8 mouse cellular contexts compared by ENCODE assay signal in genomic region chr5:129186260-129186659, GRCm38 (mm10).
DNase-seq lines count a peak whose midpoint lies in the region; ATAC-seq and TF ChIP-seq lines count a peak whose summit lies in the region.
"Had no signal": no experiment of that assay in that cellular context is flagged by ENCODE, and none has a peak within 500 bp of the region (broad histone marks: within the 10 kb centered on the region; RNA-seq: fewer than 3 reads in every experiment).

No protein-coding gene starts in this region.

- TF ChIP-seq CTCF in ES-Bruce4 (IDR thresholded peaks at IDR 0.05; ENCODE audit: low read depth, low read length), result peak; percentile 79
- TF ChIP-seq CTCF in small intestine, adult 2 months (IDR thresholded peaks at IDR 0.05; ENCODE audit: extremely low read depth, insufficient read length, insufficient replicate concordance, low read depth, low read length), result peak; percentile 60; the same call in 1 of the 2 replicates

- no peaks in the 10 kb centered on the region for H3K36me3 ChIP-seq in intestine, embryonic 14.5 days (ENCODE audit: control insufficient read depth, insufficient read depth, low read length)
- no peaks in the 10 kb centered on the region for H3K36me3 ChIP-seq in intestine, embryonic 16.5 days (ENCODE audit: control insufficient read depth, insufficient read depth, low read length)
- H3K36me3 ChIP-seq in ES-Bruce4 (ENCODE audit: control insufficient read depth, insufficient read depth, low read length, poor library complexity, severe bottlenecking), result no peaks in the 10 kb centered on the region
- H3K36me3 ChIP-seq in kidney, embryonic 14.5 days (ENCODE audit: control insufficient read depth, insufficient read depth, low read length), result no peaks in the 10 kb centered on the region
- no peaks in the 10 kb centered on the region for H3K36me3 ChIP-seq in small intestine, adult 2 months (ENCODE audit: control insufficient read depth, insufficient read depth, low read length)
- H3K36me3 ChIP-seq: embryonic facial prominence, embryonic 13.5 days had no signal

- H3K27ac ChIP-seq in intestine, embryonic 14.5 days (ENCODE audit: low read depth), result no peak overlapping the region
- no peak overlapping the region for H3K27ac ChIP-seq in intestine, embryonic 16.5 days (ENCODE audit: low read length)
- H3K27ac ChIP-seq in ES-Bruce4 (ENCODE audit: insufficient read depth, low read length), result no peak overlapping the region
- H3K27ac ChIP-seq in kidney, embryonic 14.5 days (ENCODE audit: low read depth, low read length), result peak overlapping the region; percentile 34; the same call in 1 of the 2 replicates
- H3K27ac ChIP-seq in small intestine, adult 2 months (ENCODE audit: insufficient read depth, low read depth, low read length), result no peak overlapping the region
- H3K27ac ChIP-seq: embryonic facial prominence, embryonic 13.5 days had no signal

- TF ChIP-seq POLR2A in ES-Bruce4 (IDR thresholded peaks at IDR 0.05; ENCODE audit: insufficient read depth, low read length), result no peak
- no peak for TF ChIP-seq POLR2A in small intestine, adult 2 months (IDR thresholded peaks at IDR 0.05; ENCODE audit: low read depth, low read length)

- no peak overlapping the region for H3K9ac ChIP-seq in intestine, embryonic 14.5 days (ENCODE audit: low read length)
- no peak overlapping the region for H3K9ac ChIP-seq in intestine, embryonic 16.5 days (ENCODE audit: low read depth, low read length)
- H3K9ac ChIP-seq in ES-Bruce4 (ENCODE audit: low read depth, poor library complexity, severe bottlenecking), result no peak overlapping the region
- H3K9ac ChIP-seq in kidney, embryonic 14.5 days (ENCODE audit: low read depth, low read length), result no peak overlapping the region
- H3K9ac ChIP-seq: embryonic facial prominence, embryonic 13.5 days had no signal

- H3K4me2 ChIP-seq in intestine, embryonic 14.5 days (ENCODE audit: low read length), result no peak overlapping the region
- H3K4me2 ChIP-seq in intestine, embryonic 16.5 days (ENCODE audit: low read depth, low read length), result no peak overlapping the region
- no peak overlapping the region for H3K4me2 ChIP-seq in kidney, embryonic 14.5 days (replicated peaks; ENCODE audit: low read depth, low read length)
- H3K4me2 ChIP-seq: embryonic facial prominence, embryonic 13.5 days had no signal

- TF ChIP-seq EP300 in ES-Bruce4 (IDR thresholded peaks at IDR 0.05; ENCODE audit: insufficient read depth, low read depth, low read length), result no peak

- no peak overlapping the region for H3K4me3 ChIP-seq in intestine, embryonic 14.5 days (ENCODE audit: low read depth, low read length)
- H3K4me3 ChIP-seq in intestine, embryonic 16.5 days (ENCODE audit: low read length), result no peak overlapping the region
- H3K4me3 ChIP-seq in ES-Bruce4 (ENCODE audit: low read depth, low read length), result no peak overlapping the region
- no peak overlapping the region for H3K4me3 ChIP-seq in kidney, embryonic 14.5 days (ENCODE audit: low read length)
- H3K4me3 ChIP-seq in small intestine, adult 2 months (ENCODE audit: low read depth, low read length), result no peak overlapping the region
- H3K4me3 ChIP-seq: embryonic facial prominence, embryonic 13.5 days had no signal

- peak; percentile 67 for DNase-seq in intestine, embryonic 14.5 days (ENCODE audit: low spot score)
- DNase-seq in adrenal gland, postnatal 36 days, result peak; percentile 48 to 73
- no peak for DNase-seq in layer of hippocampus, postnatal 36 days

- no peaks in the 10 kb centered on the region for H3K9me3 ChIP-seq in intestine, embryonic 14.5 days (ENCODE audit: control insufficient read depth, low read length)
- no peaks in the 10 kb centered on the region for H3K9me3 ChIP-seq in intestine, embryonic 16.5 days (ENCODE audit: control insufficient read depth, low read length)
- no peaks in the 10 kb centered on the region for H3K9me3 ChIP-seq in ES-Bruce4 (replicated peaks; ENCODE audit: control insufficient read depth, insufficient read depth, low read length, poor library complexity, severe bottlenecking)
- H3K9me3 ChIP-seq in kidney, embryonic 14.5 days (ENCODE audit: control insufficient read depth, low read length), result no peaks in the 10 kb centered on the region
- H3K9me3 ChIP-seq: embryonic facial prominence, embryonic 13.5 days had no signal

- ATAC-seq in intestine, embryonic 14.5 days (replicated peaks; ENCODE audit: low FRiP score, low TSS enrichment, low read depth), result no peak
- ATAC-seq in intestine, embryonic 16.5 days, result no peak
- no peak for ATAC-seq in kidney, embryonic 14.5 days (ENCODE audit: low FRiP score, low TSS enrichment)

- no peaks in the 10 kb centered on the region for H3K27me3 ChIP-seq in intestine, embryonic 14.5 days (replicated peaks; ENCODE audit: control insufficient read depth, insufficient read depth, low read length)
- H3K27me3 ChIP-seq in intestine, embryonic 16.5 days (replicated peaks; ENCODE audit: control insufficient read depth, insufficient read depth, low read length), result no peaks in the 10 kb centered on the region
- H3K27me3 ChIP-seq in ES-Bruce4 (ENCODE audit: control insufficient read depth, insufficient read depth, low read length, poor library complexity, severe bottlenecking), result no peaks in the 10 kb centered on the region
- H3K27me3 ChIP-seq in kidney, embryonic 14.5 days (ENCODE audit: control insufficient read depth, insufficient read depth, low read length), result 0 out of 2 replicates have a peak, but pooled peaks cover under 1% of the 10 kb centered on the region
- H3K27me3 ChIP-seq in small intestine, adult 2 months (ENCODE audit: control insufficient read depth, insufficient read depth, low read length), result no peaks in the 10 kb centered on the region

- WGBS in intestine, embryonic 14.5 days, result 5% methylated on average over 2 of the region's 2 CpGs
- 8% methylated on average over 2 of the region's 2 CpGs for WGBS in intestine, embryonic 16.5 days
- WGBS in kidney, embryonic 14.5 days, result 15% methylated on average over 2 of the region's 2 CpGs
- WGBS in small intestine, adult 2 months, result 12% methylated on average over 2 of the region's 2 CpGs

- H3K4me1 ChIP-seq in intestine, embryonic 14.5 days (replicated peaks; ENCODE audit: control insufficient read depth, insufficient read depth, low read length), result no peaks in the 10 kb centered on the region
- no peaks in the 10 kb centered on the region for H3K4me1 ChIP-seq in intestine, embryonic 16.5 days (ENCODE audit: control insufficient read depth, insufficient read depth, low read length)
- H3K4me1 ChIP-seq in ES-Bruce4 (ENCODE audit: control insufficient read depth, insufficient read depth, low read length), result no peaks in the 10 kb centered on the region
- H3K4me1 ChIP-seq in kidney, embryonic 14.5 days (ENCODE audit: control insufficient read depth, insufficient read depth, low read length), result peaks cover 10% of the 10 kb centered on the region
- H3K4me1 ChIP-seq in small intestine, adult 2 months (ENCODE audit: control insufficient read depth, insufficient read depth, insufficient read length, low read length), result peaks cover 13% of the 10 kb centered on the region

Comparison
In these comparisons a context has a peak if more than half of its experiments do, and no peak if none do; other contexts are left out.
1. DNase-seq: peak in intestine, embryonic 14.5 days (single experiment) and adrenal gland, postnatal 36 days (2 of 2); none in layer of hippocampus, postnatal 36 days (0 of 2).